Mouse (Mus musculus): Measurements from ENCODE around the gene Ppm1j. TPM values are rescaled to one million over a fixed set of nuclear protein-coding genes. Genes with fewer than 3 reads are reported as not detected.

The Ppm1j gene
- polyA plus RNA-seq, 1 experiment from 2014 or later: 0.23 TPM

Other genes starting within 250 kb of the Ppm1j start
- gene Slc16a1, start 142.4 kb upstream of the Ppm1j start, polyA plus RNA-seq (2014; fragmentation: Nextera tagmentation; extraction: Ambion mirVana): 7.6 and 10.2 TPM in 2 replicates
- 0.06 TPM in 1 of 2 replicates, not detected in the other for gene Fam19a3, start 784 bp downstream of the Ppm1j start, polyA plus RNA-seq (2014; fragmentation: Nextera tagmentation; extraction: Ambion mirVana)
- gene Rhoc, start 7.3 kb downstream of the Ppm1j start, polyA plus RNA-seq (2014; fragmentation: Nextera tagmentation; extraction: Ambion mirVana): 40.1 and 64.1 TPM in 2 replicates
- 3.8 and 7.4 TPM in 2 replicates for gene Mov10, start 37.5 kb downstream of the Ppm1j start, polyA plus RNA-seq (2014; fragmentation: Nextera tagmentation; extraction: Ambion mirVana)
- 39.4 and 39.5 TPM in 2 replicates for gene St7l, start 82.9 kb downstream of the Ppm1j start, polyA plus RNA-seq (2014; fragmentation: Nextera tagmentation; extraction: Ambion mirVana)
- 154 and 187 TPM in 2 replicates for gene Capza1, start 83.4 kb downstream of the Ppm1j start, polyA plus RNA-seq (2014; fragmentation: Nextera tagmentation; extraction: Ambion mirVana)
- 0.81 and 0.91 TPM in 2 replicates for gene Wnt2b, start 180.9 kb downstream of the Ppm1j start, polyA plus RNA-seq (2014; fragmentation: Nextera tagmentation; extraction: Ambion mirVana)